Mouse (Mus musculus): Measurements from ENCODE around the gene Duxbl3. TPM values are rescaled to one million over a fixed set of nuclear protein-coding genes. Genes with fewer than 3 reads are reported as not detected.
"Not testable (repeated sequence)": the region's sequence is repeated elsewhere in the genome, so short reads cannot be mapped to it uniquely, and the experiment has no call there.

Gene Duxbl3
- not detected for total RNA-seq (2021)

- intact Hi-C loops (cut with DNase I): not testable (repeated sequence)
Observed at GRCm38 (mm10) chr14:26257756-26258617, at the start of gene Duxbl3. Duxbl3 (plus strand) TSS chr14:26257962.

GRCm38 (mm10) chr14:26216233-26217000, 41.3 kb upstream of the Duxbl3 start:
- DNase-seq (ENCODE audit: low spot score in 2 of 2); intact Hi-C loops (cut with DNase I): not testable (repeated sequence)

More at GRCm38 (mm10) chr14:26257756-26258617, at the start of gene Duxbl3:
- DNase-seq (ENCODE audit: low spot score in 2 of 2): not testable (repeated sequence)

- intact Hi-C loops (cut with DNase I); DNase-seq (ENCODE audit: low spot score in 2 of 2): not testable (repeated sequence)
Observed at GRCm38 (mm10) chr14:26237183-26237582, 20.6 kb upstream of the Duxbl3 start.

- DNase-seq (ENCODE audit: low spot score in 2 of 2); intact Hi-C loops (cut with DNase I): not testable (repeated sequence)
Observed at GRCm38 (mm10) chr14:26258729-26259128, 967 bp downstream of the Duxbl3 start.

- DNase-seq (ENCODE audit: low spot score in 2 of 2); intact Hi-C loops (cut with DNase I): not testable (repeated sequence)
Observed at GRCm38 (mm10) chr14:26286737-26287136, 29.0 kb downstream of the Duxbl3 start.

- intact Hi-C loops (cut with DNase I): no loop called here
- no peak for DNase-seq (ENCODE audit: low spot score in 2 of 2)
Observed at GRCm38 (mm10) chr14:26293859-26294258, 36.1 kb downstream of the Duxbl3 start.

- no peak for DNase-seq (ENCODE audit: low spot score in 2 of 2)
- intact Hi-C loops (cut with DNase I): no loop called here
Observed at GRCm38 (mm10) chr14:26297055-26297454, 39.3 kb downstream of the Duxbl3 start.

- no peak for DNase-seq (ENCODE audit: low spot score in 2 of 2)
- intact Hi-C loops (cut with DNase I): no loop called here
Observed at GRCm38 (mm10) chr14:26297484-26297883, 39.7 kb downstream of the Duxbl3 start.

- DNase-seq (ENCODE audit: low spot score in 2 of 2): peak; percentile 76 to 90
- intact Hi-C loops (cut with DNase I): no loop called here
Observed at GRCm38 (mm10) chr14:26303111-26303510, 45.3 kb downstream of the Duxbl3 start.

GRCm38 (mm10) chr14:26306032-26306431, 48.3 kb downstream of the Duxbl3 start:
- DNase-seq (ENCODE audit: low spot score in 2 of 2): no peak
- intact Hi-C loops (cut with DNase I): no loop called here

- intact Hi-C loops (cut with DNase I): no loop called here
- peak in 1 of 2 experiments; percentile 62 for DNase-seq (ENCODE audit: low spot score in 2 of 2)
Observed at GRCm38 (mm10) chr14:26308813-26309212, 51.1 kb downstream of the Duxbl3 start.

- DNase-seq (ENCODE audit: low spot score in 2 of 2): no peak
- intact Hi-C loops (cut with DNase I): no loop called here
Observed at GRCm38 (mm10) chr14:26309511-26309910, 51.7 kb downstream of the Duxbl3 start.

GRCm38 (mm10) chr14:26316246-26316730, 58.5 kb downstream of the Duxbl3 start:
- intact Hi-C loops (cut with DNase I): no loop called here
- DNase-seq (ENCODE audit: low spot score in 2 of 2): no peak

Other genes with a start within 250 kb of the Duxbl3 start
- 1 to 10 TPM; 2.9 to 5.4 TPM for gene Gm9780, start 215.3 kb upstream of the Duxbl3 start, total RNA-seq (2021)
- 10 to 100 TPM; 26.8 to 34.2 TPM for gene Tmem254c, start 190.6 kb upstream of the Duxbl3 start, total RNA-seq (2021)
- not detected for gene Cphx2, start 176.4 kb upstream of the Duxbl3 start, total RNA-seq (2021)
- not detected for gene Cphx3, start 175.7 kb upstream of the Duxbl3 start, total RNA-seq (2021)
- gene Duxbl2, start 139.6 kb upstream of the Duxbl3 start, total RNA-seq (2021): under 1 TPM; 0.43 to 0.78 TPM
- gene Plac9b, start 75.5 kb upstream of the Duxbl3 start, total RNA-seq (2021): 1 to 10 TPM; 5.3 to 7.6 TPM
- 10 to 100 TPM; 18.1 to 24.7 TPM for gene Tmem254b, start 50.9 kb upstream of the Duxbl3 start, total RNA-seq (2021)